Mouse (Mus musculus) kidney, adult 2 months (tissue): ENCODE data around the gene Tmeff1. TPM values are rescaled to one million over a fixed set of nuclear protein-coding genes. Genes with fewer than 3 reads are reported as not detected.
"Not testable (repeated sequence)": the region's sequence is repeated elsewhere in the genome, so short reads cannot be mapped to it uniquely, and the experiment has no call there.

Experiments
- DNase-seq: peaks from one replicate; pipeline ENCODE4 v3.0.0; 2021
- H3K27ac ChIP-seq: fragments of 200-500 bp; 2 replicates; pipeline ENCODE4 v1.5.1; 2012; ENCODE audit warnings: low read depth, low read length, control low read depth, inconsistent platforms; ENCODE audit not compliant: insufficient read depth
- H3K27me3 ChIP-seq: fragments of 200-500 bp; replicated peaks from 2 replicates; pipeline ENCODE4 v1.6.1; 2012; ENCODE audit warnings: mild to moderate bottlenecking, moderate library complexity, low read length, inconsistent platforms; ENCODE audit not compliant: control insufficient read depth, insufficient read depth
- H3K36me3 ChIP-seq: fragments of 200-500 bp; 2 replicates; pipeline ENCODE4 v1.6.1; 2012; ENCODE audit warnings: mild to moderate bottlenecking, moderate library complexity, low read length, inconsistent platforms; ENCODE audit not compliant: control insufficient read depth, insufficient read depth
- H3K4me1 ChIP-seq: fragments of 200-500 bp; 2 replicates; pipeline ENCODE4 v1.6.1; 2011; ENCODE audit warnings: low read length; ENCODE audit not compliant: control insufficient read depth, insufficient read depth
- H3K4me3 ChIP-seq: fragments of 200-500 bp; 2 replicates; pipeline ENCODE4 v1.5.1; 2011; ENCODE audit warnings: mild to moderate bottlenecking, low read depth, low read length, control low read depth; ENCODE audit not compliant: insufficient read depth
- CTCF ChIP-seq: fragments of 200-500 bp; conservative IDR thresholded peaks from 2 replicates; pipeline ENCODE4 v1.5.1; 2011; ENCODE audit warnings: low read depth, mild to moderate bottlenecking, control low read depth, low read length, moderate library complexity, mixed read lengths; ENCODE audit not compliant: insufficient read depth, insufficient read length
- POLR2A ChIP-seq: fragments of 200-500 bp; IDR thresholded peaks from one replicate; pipeline ENCODE4 v1.6.1; 2011; ENCODE audit warnings: low read depth, low read length, control low read depth
- WGBS: fragments of 180-500 bp; shearing (Covaris S2); methylation state at CpG from one replicate; pipeline ENCODE4 v1.1.7; 2018; 5-methylcytosine and 5-hydroxymethylcytosine counted together
- polyA plus RNA-seq: library from polyadenylated mRNA; depleted of rRNA; stranded (reverse); fragments of >200 nt; gene quantifications from 2 replicates; pipeline ENCODE4 v1.2.3, GENCODE M21; 2012

The Tmeff1 gene
- polyA plus RNA-seq, 1 experiment, result 1.3 TPM

DNA sequence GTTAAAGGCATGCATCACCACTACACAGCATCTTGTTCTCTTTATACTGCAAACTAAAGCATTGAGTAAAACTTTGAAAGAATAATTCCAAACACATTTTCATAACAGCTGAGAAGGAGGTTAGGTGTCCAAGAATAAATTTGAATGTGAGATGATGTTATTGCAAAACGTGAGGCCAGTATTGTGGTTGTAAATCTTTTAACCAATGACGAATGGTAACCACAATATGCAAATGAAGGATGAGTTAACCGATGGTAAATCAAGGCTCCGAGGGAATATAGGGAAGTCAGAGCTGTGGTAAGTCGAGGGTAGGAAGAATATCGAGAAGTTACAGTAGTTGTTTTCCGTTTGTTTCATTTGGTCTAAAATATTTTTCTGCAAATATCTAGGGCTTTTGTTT is 89.4 kb downstream of the Tmeff1 start:
- no peaks in the 10 kb centered on the region for H3K4me1 ChIP-seq
- H3K27ac ChIP-seq, result no peak overlapping the region
- H3K36me3 ChIP-seq, result no peaks in the 10 kb centered on the region
- no peak for DNase-seq
- 82% methylated on average over 7 of the region's 7 CpGs for WGBS
- no peak for TF ChIP-seq CTCF
- no peak for TF ChIP-seq POLR2A
- H3K27me3 ChIP-seq, result no peaks in the 10 kb centered on the region
- H3K4me3 ChIP-seq, result no peak overlapping the region

DNA sequence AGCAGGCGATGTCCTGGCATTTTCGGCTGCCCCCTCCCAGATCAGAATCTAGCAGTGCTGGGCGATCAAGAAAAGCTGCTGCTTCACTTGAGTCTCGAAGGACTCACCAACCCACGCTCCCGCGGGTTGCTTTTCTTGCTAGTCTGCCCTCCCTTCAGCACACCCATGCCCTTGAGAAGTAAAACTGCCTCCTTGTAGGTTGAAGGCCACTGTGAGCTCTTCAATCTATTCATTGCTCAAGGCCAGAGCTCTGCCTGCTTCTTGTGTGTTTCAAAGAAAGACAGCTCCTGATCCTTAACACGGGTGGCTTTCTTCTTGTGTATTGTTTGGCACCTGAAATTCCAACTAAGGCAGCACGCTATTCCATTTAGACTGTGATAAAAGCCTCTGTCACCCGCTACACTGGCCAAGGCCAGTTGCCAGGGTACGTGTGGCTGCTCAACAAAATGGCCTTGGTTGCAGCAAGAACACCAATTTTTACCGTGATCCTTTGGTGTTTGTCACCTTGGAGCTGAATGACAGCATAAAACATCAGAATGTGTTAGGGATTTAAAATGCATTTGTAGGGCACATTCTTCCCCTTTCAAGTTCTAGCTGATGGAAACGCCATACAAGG is 91.7 kb downstream of the Tmeff1 start:
- WGBS, result 92% methylated on average over 13 of the region's 13 CpGs
- TF ChIP-seq POLR2A (no peak), CTCF (no peak)
- Histone ChIP-seq H3K27me3 (no peaks in the 10 kb centered on the region), H3K27ac (no peak overlapping the region), H3K4me3 (no peak overlapping the region), H3K36me3 (no peaks in the 10 kb centered on the region), H3K4me1 (no peaks in the 10 kb centered on the region)
- no peak for DNase-seq

DNA sequence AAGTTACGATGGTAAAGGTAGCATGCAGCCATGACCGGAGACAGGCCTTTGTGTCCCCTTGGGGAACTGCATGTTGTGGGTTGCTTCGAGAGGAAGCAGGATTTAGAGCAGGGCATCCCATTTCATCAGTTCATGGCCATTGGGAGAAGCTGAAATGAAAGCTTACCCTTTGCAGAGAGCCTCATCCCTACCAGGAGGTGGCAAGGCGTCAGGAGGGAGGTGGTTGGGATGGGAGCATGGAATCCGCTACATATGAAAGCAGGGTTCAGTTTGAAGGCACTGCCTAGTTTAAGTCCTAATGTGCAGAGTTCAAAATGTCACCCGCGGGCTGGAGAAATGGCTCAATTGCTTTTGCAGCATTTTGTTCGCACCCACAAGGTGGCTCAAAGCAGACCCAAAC is 92.3 kb downstream of the Tmeff1 start:
- Histone ChIP-seq H3K36me3 (no peaks in the 10 kb centered on the region), H3K4me3 (no peak overlapping the region), H3K27ac (no peak overlapping the region), H3K4me1 (no peaks in the 10 kb centered on the region), H3K27me3 (no peaks in the 10 kb centered on the region)
- 96% methylated on average over 8 of the region's 8 CpGs for WGBS
- DNase-seq, result no peak
- TF ChIP-seq CTCF (no peak), POLR2A (no peak)

DNA sequence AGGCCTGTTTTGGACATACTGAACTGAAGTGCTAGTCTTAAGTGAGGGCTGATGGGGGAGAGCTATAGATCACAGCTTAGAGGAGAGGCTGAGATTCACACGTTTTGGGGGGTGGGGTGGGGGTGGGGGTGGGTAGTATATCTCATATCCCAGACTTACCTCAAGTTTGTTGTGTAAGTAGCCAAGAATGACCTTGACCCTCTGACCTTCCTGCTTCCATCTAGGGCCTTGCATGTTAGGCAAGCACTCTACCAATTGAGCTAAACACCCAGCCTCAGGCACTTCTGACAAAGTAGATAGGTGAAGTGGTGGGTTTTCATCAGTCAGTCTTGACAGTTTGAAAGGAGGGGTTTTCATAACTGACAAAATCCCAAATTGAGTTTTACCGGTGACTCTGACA is 92.8 kb downstream of the Tmeff1 start:
- Histone ChIP-seq H3K27me3 (no peaks in the 10 kb centered on the region), H3K4me1 (no peaks in the 10 kb centered on the region), H3K27ac (no peak overlapping the region), H3K4me3 (no peak overlapping the region), H3K36me3 (no peaks in the 10 kb centered on the region)
- 74% methylated on average over 2 of the region's 2 CpGs for WGBS
- TF ChIP-seq CTCF (no peak), POLR2A (no peak)
- no peak for DNase-seq

DNA sequence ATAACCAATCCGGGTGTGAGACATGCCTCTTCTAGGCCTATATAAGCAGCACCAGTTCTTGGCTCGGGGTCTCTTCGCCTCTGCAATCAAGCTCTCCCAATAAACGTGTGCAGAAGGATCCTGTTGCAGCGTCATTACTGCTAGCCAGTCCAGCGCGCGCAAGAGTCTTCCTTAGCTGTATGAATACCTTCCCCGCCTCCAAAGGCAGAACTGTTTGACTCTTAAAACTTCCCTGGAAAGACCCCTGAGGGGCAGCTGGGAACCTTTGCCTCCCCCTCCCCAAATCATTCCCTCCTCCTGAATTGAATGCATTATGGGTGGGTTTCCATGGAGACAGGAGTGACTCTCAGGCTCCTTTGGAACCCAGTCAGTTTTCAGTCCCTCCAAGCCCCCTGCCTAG is 93.8 kb downstream of the Tmeff1 start:
- 92% methylated on average over 9 of the region's 9 CpGs for WGBS
- TF ChIP-seq CTCF, result no peak
- no peak for TF ChIP-seq POLR2A

DNA sequence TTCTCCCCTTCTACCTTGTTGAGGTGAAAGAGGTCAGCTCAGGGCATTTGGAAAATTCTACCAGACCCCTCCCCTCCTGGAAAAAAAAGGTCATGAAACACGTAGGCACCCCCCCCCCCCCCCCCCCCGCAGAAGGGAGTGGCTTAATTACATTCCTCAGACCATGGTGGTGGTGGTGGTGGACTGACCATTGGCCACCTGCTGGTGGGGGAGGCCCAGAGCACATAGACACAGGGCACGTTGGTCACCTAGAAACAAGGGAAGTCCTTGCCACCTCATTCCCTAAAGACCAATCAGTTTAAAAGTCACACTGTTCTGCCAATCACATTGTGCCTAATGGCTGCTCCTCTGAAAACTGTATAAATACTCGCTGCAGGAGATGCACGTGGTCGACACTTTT is 94.8 kb downstream of the Tmeff1 start:
- not testable (repeated sequence) for H3K27me3 ChIP-seq, H3K36me3 ChIP-seq, H3K4me1 ChIP-seq, H3K4me3 ChIP-seq, DNase-seq, H3K27ac ChIP-seq
- WGBS, result 49% methylated on average over 6 of the region's 6 CpGs

More for the DNA sequence above, 93.8 kb downstream of the Tmeff1 start:
- Histone ChIP-seq H3K27me3 (no peaks in the 10 kb centered on the region), H3K36me3 (no peaks in the 10 kb centered on the region), H3K4me3 (no peak overlapping the region), H3K27ac (no peak overlapping the region), H3K4me1 (no peaks in the 10 kb centered on the region)
- no peak for DNase-seq

DNA sequence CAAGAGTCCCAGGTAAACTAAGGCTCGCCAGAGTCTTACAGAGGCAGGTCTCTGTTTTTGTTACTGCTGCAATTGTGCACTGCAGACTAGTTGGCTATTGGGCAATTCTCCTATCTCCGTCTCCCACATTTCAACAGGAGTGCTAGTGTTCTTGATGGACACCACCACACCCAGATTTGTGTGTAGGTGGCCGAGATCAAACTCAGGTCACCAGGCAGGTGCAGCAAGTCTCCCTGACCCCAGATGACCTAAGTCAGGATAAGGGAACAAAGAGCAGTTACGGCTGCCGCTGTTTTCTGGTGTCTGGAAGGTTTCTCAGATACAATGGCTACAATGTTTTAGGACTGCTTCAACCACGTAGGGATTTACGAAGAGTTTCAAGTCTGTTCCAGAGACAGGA is 95.2 kb downstream of the Tmeff1 start:
- H3K27me3 ChIP-seq, result no peaks in the 10 kb centered on the region
- H3K27ac ChIP-seq, result no peak overlapping the region
- no peak overlapping the region for H3K4me3 ChIP-seq
- TF ChIP-seq POLR2A (no peak), CTCF (no peak)
- no peaks in the 10 kb centered on the region for H3K36me3 ChIP-seq
- 73% methylated on average over 7 of the region's 7 CpGs for WGBS
- no peaks in the 10 kb centered on the region for H3K4me1 ChIP-seq
- no peak for DNase-seq
